Mouse (Mus musculus): Measurements from ENCODE around the gene Klc1. TPM values are rescaled to one million over a fixed set of nuclear protein-coding genes. Genes with fewer than 3 reads are reported as not detected.
"Not testable (repeated sequence)": the region's sequence is repeated elsewhere in the genome, so short reads cannot be mapped to it uniquely, and the experiment has no call there.

The Klc1 gene
- 100 to 1,000 TPM; 901 to 907 TPM for total RNA-seq (2021)

- DNase-seq (ENCODE audit: extremely low spot score in 1 of 2, low spot score in 2 of 2) = peak; percentile 74 to 87
- intact Hi-C loops (cut with DNase I) = no loop called here
These were observed at the start of gene Klc1 for GRCm38 (mm10) chr12:111758381-111759175. Klc1 (plus strand) TSS chr12:111758849.

DNA sequence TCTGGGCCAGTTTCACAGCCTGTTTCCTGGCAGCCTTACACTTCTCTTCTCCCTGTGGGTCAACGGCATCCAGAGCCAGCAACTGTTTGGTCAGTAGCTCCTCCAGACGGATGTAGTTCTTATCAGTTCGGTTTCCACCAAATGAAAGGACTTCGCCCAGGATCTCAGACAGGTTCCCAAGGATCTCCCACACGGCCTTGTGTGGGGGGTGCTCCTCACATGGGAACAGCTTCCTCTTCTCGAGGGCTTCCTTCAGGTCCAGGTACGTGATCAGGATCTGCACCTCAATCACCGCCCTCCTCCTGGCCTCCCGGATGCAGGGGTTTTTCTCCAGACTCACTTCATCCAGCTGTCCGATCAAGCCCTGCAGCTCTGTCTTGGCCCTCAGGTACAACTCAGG, 48.6 kb upstream of the Klc1 start:
- intact Hi-C loops (cut with DNase I) = loop anchor here (5.0 kb wide), 1 partner anchor 38 kb away; the partner anchor contains the start of gene Ckb
- DNase-seq (ENCODE audit: extremely low spot score in 1 of 2, low spot score in 2 of 2) = no peak

- DNase-seq (ENCODE audit: extremely low spot score in 1 of 2, low spot score in 2 of 2) = no peak
- intact Hi-C loops (cut with DNase I) = loop anchor here (5.0 kb wide), 1 partner anchor 40 kb away; the partner anchor contains the start of gene Ckb
These were observed 46.2 kb upstream of the Klc1 start for GRCm38 (mm10) chr12:111712476-111712875.

GRCm38 (mm10) chr12:111713004-111713651, 45.5 kb upstream of the Klc1 start, which contains the start of the genes Bag5 and Apopt1:
Bag5 (minus strand) TSS chr12:111713257.
Apopt1 (plus strand) TSS chr12:111713261.
- intact Hi-C loops (cut with DNase I) = loop anchor here (5.0 kb wide), 1 partner anchor 41 kb away; the partner anchor contains the start of gene Ckb
- peak; percentile 85 to 94 for DNase-seq (ENCODE audit: extremely low spot score in 1 of 2, low spot score in 2 of 2)

GRCm38 (mm10) chr12:111713880-111714279, 44.8 kb upstream of the Klc1 start:
- intact Hi-C loops (cut with DNase I) = loop anchor here (5.0 kb wide), 1 partner anchor 42 kb away; the partner anchor contains the start of gene Ckb
- DNase-seq (ENCODE audit: extremely low spot score in 1 of 2, low spot score in 2 of 2) = not testable (repeated sequence)

GRCm38 (mm10) chr12:111716505-111716904, 42.1 kb upstream of the Klc1 start:
- no peak for DNase-seq (ENCODE audit: extremely low spot score in 1 of 2, low spot score in 2 of 2)
- intact Hi-C loops (cut with DNase I) = no loop called here

DNA sequence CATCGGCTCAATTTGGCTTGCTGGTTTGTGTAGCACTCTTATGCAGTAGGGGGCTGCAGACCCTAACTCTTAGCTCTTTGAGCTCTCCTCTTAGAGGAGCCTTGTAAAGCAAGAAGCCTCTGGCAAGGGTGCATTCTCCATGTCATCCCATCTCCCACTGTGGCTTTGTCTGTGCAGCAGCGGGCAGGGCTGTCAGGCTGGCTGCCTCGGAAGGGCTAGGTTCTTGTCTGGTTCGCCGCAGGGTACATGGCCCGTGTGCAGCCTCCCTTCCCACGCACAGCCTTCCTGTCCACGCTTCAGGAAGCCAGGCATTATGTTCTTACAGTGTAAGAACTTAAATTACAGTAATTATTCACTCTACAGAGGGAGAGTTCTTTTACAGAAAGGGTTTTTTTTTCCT, 40.0 kb upstream of the Klc1 start:
- no peak for DNase-seq (ENCODE audit: extremely low spot score in 1 of 2, low spot score in 2 of 2)
- intact Hi-C loops (cut with DNase I) = no loop called here

DNA sequence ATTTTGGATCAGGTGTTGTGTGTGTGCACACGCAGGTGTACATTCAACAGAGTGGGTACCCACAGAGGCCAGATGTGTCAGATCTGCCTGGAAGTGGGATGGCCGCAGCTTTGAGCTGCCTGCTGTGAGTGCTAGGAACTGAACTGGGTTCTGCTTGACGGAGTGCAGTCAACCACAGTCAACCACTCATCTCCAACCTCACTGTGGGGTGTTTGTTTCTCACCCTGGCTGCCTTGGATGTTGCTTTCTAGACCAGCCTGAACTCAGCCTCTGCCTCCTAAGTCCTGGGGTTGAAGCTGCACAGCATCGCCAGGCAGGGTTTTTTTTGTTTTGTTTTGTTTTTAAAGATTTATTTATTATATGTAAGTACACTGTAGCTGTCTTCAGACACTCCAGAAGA, 38.4 kb upstream of the Klc1 start:
- intact Hi-C loops (cut with DNase I) = no loop called here
- no peak for DNase-seq (ENCODE audit: extremely low spot score in 1 of 2, low spot score in 2 of 2)

DNA sequence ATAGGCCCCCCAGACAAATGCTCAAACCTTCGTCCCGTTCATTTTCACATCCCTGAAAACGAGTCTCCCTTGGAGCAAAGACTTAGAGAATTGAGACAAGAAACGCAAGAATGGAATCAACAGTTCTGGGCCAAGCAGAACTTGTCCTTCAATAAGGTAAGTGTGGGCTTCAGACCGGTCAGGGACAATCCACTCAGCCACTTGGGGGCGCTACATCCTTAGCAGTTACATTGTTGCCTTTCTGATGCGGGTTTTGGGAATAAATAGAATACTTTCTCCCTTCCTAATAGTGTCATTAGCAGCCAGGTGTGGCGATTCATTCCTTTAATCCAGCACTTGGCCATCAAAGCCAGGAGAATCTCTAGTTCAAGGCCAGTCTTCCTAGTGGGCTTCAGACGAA, 36.0 kb upstream of the Klc1 start:
- intact Hi-C loops (cut with DNase I) = no loop called here
- DNase-seq (ENCODE audit: extremely low spot score in 1 of 2, low spot score in 2 of 2) = peak in 1 of 2 experiments; percentile 75

DNA sequence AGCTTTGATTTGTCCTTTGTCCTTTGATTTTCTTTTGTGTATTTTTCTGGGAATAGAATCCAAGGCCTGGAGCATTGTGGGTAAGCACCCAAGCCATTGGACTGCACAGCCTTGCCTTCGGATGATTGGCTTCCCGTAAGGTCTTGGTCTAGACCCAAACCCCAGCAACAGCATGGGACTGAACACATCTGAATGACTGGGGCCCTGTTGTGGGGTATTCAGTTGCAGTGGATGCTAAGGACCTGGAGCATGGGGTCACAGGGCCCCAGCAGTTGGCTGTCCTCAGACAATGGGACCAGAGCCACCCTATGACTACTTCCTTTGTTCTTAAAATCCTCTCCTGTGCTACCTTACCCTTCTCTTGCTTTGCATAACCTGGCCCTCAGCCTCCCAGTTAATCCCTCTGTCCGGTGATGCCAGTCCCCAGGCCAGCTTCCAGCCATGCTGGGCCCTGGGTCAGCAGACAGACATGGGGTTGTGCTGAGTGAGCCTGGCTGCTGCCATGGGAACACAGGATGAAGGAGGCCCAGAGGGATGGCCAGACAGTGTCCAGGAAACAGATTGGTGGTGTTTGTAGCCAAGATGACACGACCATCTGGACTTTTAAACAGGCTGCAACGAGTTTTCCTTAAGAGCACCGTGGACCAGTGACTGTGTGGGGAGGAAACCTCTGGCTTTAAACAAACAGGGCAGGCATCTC, 33.9 kb upstream of the Klc1 start:
- intact Hi-C loops (cut with DNase I) = no loop called here
- DNase-seq (ENCODE audit: extremely low spot score in 1 of 2, low spot score in 2 of 2) = peak in 1 of 2 experiments; percentile 65

DNA sequence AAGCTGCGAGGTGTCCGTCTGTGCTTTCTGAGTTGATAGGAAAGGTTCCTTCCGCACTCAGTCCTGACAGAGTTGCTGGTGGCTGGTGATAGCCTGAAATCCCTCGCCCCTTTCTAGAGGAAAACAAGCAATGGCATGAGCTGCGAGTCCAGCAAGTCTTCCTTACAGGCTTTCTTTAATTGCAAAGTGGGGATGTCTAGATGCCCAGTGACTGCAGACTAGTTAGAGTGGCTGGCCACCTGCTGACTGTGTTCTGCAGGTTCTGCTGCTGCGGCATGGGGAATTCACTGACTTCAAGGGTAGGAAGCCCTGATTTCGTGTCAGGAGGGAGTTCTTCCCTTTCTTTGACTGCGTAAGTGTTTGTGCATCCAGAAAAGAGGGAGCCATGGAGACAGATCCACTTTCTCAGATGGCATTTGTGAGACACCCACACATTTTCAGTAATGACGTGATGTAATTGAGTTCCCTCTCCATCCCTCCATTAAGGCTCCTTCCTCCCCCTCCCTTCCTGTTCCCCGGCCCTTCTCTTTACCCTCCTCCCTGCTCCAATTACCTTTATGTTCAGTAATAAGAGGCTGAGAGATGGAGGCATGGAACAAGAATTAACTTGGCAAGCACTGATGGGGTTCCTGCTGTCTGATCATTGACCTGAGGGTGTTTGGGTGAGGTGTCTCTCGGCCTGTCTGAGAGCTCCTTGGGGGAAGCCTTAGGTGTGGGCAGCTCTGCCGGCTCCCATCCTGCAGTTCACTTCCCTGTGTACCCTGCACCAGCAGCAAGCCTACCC, 33.1 kb upstream of the Klc1 start:
- intact Hi-C loops (cut with DNase I) = no loop called here
- DNase-seq (ENCODE audit: extremely low spot score in 1 of 2, low spot score in 2 of 2) = peak in 1 of 2 experiments; percentile 51

- peak; percentile 44 to 77 for DNase-seq (ENCODE audit: extremely low spot score in 1 of 2, low spot score in 2 of 2)
- intact Hi-C loops (cut with DNase I) = no loop called here
These were observed 32.6 kb upstream of the Klc1 start for GRCm38 (mm10) chr12:111726122-111726463.

DNA sequence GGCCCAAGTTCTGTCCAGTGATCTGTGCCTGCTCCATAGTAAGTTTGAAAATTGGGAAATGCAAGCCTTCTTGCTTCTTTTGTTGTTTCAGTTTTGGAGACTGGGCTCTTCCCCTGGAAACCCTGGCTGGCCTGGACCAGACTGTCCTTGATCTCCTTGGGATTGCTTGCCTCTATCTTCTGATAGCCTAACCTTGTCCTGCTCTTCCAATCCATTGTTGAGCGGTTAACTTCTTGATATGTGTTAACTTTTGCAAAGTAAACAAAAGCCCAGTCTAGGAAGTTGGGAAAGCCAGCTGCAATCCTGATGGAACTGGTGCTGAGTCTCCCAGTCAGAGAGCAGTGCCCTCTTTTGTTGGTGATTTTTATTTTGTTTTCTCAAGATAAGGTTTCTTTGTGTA, 30.7 kb upstream of the Klc1 start:
- no peak for DNase-seq (ENCODE audit: extremely low spot score in 1 of 2, low spot score in 2 of 2)
- intact Hi-C loops (cut with DNase I) = no loop called here

DNA sequence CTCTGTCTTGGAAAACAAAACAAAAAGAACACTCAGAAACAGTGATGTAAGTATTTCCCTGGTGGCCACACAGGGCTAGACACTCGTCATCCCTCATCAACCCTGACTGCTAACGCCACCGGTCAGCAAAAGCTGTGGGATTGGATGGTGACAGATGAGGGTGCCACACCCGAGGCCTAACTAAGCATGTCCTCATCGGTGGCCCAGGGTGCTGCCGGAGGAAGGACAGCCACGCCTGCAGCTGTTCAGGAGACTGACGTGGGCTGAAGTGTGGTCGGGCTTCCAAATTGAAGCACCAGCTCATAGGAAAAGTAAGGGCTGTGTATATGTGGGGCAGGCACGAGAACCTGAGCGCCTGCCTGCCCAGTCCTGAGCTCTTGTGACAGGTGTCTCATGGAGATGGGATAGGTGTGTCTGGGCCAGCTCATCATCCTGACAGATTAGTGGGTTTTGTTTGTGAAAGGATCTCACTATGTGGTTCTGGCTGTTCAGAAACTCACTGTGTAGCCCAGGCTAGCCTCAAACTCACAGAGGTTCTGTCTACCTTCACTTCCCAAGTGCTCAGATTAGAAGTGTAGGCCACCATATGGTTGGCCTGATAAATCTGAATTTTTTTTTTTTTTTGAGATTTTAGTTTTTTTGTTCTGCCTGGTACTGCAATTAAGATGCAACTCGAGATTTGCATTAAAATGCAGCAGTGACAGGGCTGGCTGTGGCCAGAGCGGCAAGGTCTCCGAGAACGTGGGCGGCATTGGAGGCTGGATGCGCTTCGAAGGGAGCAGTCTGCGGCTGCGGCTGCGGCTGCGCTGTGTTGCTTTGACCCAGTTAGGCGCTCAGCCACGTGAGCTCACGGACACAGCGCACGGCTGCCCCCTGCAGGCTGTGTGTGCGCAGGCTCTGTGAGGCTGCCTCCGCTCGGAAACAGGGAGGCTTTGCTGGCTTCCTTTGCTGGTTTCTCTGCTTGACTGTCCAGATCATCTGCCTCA, 26.5 kb upstream of the Klc1 start:
- intact Hi-C loops (cut with DNase I) = no loop called here
- DNase-seq (ENCODE audit: extremely low spot score in 1 of 2, low spot score in 2 of 2) = peak; percentile 82 to 93

DNA sequence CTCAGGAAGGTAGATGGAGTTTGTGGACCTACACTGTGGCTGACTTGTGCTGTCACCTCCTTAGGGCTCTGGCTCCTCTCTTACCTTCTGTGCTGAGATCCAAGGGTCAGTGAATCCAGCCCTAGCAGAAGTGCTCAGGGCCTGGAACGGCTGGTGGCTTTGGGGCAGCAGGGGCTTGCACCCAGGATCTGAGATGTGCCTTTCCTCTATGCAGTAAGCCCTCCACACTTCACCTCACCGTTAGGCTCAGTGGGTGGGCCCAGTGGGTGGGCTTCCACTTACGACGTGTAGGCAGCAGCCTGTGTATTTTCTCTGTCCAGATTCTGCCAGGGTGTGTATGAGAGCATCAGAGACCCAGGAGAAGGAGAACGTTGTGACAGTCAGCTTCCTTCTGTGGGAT, 25.7 kb upstream of the Klc1 start:
- DNase-seq (ENCODE audit: extremely low spot score in 1 of 2, low spot score in 2 of 2) = no peak
- intact Hi-C loops (cut with DNase I) = no loop called here

- DNase-seq (ENCODE audit: extremely low spot score in 1 of 2, low spot score in 2 of 2) = no peak
- intact Hi-C loops (cut with DNase I) = no loop called here
These were observed 23.7 kb upstream of the Klc1 start for GRCm38 (mm10) chr12:111734912-111735311.

GRCm38 (mm10) chr12:111736676-111737075, 22.0 kb upstream of the Klc1 start:
- intact Hi-C loops (cut with DNase I) = not testable (repeated sequence)

GRCm38 (mm10) chr12:111737370-111737769, 21.3 kb upstream of the Klc1 start:
- intact Hi-C loops (cut with DNase I) = no loop called here
- DNase-seq (ENCODE audit: extremely low spot score in 1 of 2, low spot score in 2 of 2) = peak in 1 of 2 experiments; percentile 66

More at GRCm38 (mm10) chr12:111736676-111737075, 22.0 kb upstream of the Klc1 start:
- DNase-seq (ENCODE audit: extremely low spot score in 1 of 2, low spot score in 2 of 2) = not testable (repeated sequence)

All from left cerebral cortex, postnatal 10 days (tissue).